Mouse (Mus musculus): Measurements from ENCODE around the gene Olfr930.

Olfr930 gene

DNA sequence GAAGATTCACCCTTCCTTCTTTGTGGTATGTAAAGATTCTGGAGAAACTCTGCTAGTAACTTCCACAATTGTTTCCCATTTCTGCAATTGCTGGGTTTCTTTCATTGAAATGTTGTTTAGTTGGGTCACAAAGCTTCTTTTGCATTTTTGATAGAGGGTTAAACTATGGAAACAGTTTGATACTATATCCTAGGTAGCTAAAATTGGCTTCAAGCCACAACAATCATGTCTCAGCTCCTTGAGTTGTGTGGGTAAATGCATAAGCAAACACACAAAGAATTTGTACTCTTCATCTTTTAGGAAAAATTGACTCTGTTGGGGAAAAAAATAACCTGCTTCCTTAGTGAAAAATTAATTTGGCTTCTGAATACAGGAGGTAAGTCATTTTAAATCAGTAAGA lies at the start of gene Olfr930:
Olfr930 (plus strand) TSS at position 301 of the 400 bp plus-strand sequence.
- DNase-seq (ENCODE audit: low spot score in 2 of 2) = no peak

DNA sequence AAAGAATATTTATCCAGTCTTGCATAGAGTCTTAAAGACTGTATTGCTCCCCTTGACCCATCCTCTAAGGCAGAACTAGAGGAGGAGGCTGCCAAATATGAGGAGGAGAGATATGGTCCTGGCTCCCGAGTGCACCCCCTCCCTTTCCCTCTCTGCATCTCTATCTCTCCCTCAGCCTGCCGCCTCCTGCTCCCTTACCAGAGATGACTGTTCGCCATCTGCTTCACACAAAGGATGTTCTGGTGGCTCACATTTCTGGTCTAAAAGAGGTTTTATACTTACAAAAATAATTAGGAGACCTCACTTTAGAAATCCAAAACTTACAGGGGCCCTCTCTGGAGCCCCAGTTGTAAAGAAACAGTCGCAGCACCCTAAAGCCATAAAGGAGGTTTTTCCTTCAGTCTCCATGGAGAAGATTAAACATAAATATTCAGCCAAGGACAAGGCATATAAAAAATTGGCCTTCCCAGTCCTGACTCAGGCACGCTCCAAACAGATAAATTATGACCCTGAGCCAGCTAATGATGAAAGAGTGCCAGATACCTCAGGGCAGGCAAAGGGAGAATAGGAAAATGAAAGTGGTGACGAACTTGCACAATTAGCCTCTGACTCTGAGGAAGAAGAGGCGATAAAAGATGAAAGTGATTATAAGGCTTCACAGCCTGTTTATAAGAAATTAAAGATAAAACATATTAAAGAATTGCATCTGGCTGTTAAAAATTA lies 24.0 kb downstream of the Olfr930 start:
- DNase-seq (ENCODE audit: low spot score in 2 of 2) = no peak

DNA sequence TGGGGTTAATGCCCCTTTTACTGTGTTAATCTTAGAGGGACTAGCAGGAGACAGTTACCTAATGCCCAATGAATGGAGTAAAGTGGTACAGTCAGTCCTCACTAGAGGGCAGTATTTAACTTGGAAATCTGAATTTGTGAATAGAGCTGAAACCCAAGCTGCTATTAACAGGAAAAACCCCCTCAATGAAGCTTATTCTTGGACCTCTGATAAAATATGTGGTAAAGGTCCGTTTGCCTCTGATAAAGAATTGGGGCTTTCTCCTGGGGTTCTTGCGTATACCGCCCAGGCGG lies 24.5 kb downstream of the Olfr930 start:
- no peak for DNase-seq (ENCODE audit: low spot score in 2 of 2)

DNA sequence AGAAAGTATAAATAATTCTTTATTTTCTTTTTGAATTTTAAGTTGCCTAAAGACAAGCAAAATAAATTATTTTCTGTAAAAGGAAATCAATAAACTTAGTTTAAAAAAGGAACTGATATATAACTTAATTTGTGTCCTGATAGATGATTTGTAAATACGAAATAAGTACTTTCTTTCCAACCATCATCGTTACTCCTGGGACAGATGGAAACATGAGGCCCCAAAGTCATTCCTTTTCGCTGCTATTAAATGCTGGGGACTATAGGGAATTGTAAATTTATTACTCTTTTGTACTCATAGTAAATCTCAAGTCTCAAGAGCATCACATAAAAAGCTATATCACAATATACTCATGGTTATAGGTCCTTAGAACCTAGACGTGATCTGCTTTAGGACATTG lies 42.4 kb downstream of the Olfr930 start, which contains the start of gene Olfr933:
Olfr933 (plus strand) TSS at position 301 of the 400 bp plus-strand sequence.
- no peak for DNase-seq (ENCODE audit: low spot score in 2 of 2)

Data from frontal cortex, postnatal 25 days (tissue).